Mouse (Mus musculus) macrophage (primary cell): ENCODE measurements around the gene Syt8. TPM values are rescaled to one million over a fixed set of nuclear protein-coding genes. Genes with fewer than 3 reads are reported as not detected.

Experiments
- H3K27ac ChIP-seq: fragments of 350-480 bp; formaldehyde crosslinking; 2 replicates; pipeline ENCODE4 v1.9.0; 2021
- H3K36me3 ChIP-seq: fragments of 350-480 bp; formaldehyde crosslinking; 2 replicates; pipeline ENCODE4 v1.9.0; 2021; ENCODE audit errors: inconsistent target
- H3K4me3 ChIP-seq: fragments of 350-480 bp; formaldehyde crosslinking; 2 replicates; pipeline ENCODE4 v1.9.0; 2021; ENCODE audit errors: inconsistent target
- H3K79me2 ChIP-seq: fragments of 350-480 bp; formaldehyde crosslinking; 2 replicates; pipeline ENCODE4 v1.9.0; 2021; ENCODE audit errors: inconsistent target
- WGBS: methylation state at CpG from one replicate; pipeline ENCODE4 v1.1.7; 2026; ENCODE audit warnings: inconsistent platforms; ENCODE audit not compliant: missing documents; 5-methylcytosine and 5-hydroxymethylcytosine counted together
- polyA plus RNA-seq: library from polyadenylated mRNA; stranded (reverse); fragments of 250-400 nt; gene quantifications from 3 replicates; pipeline ENCODE4 v1.2.4, GENCODE M21; 2018; ENCODE audit warnings: inconsistent platforms
- total RNA-seq, 78 experiments: library from RNA; depleted of rRNA; stranded (reverse); fragments of 250-400 nt; gene quantifications; 1 replicate in 9 of 78; 2 replicates in 24 of 78; 3 replicates in 43 of 78; 4 replicates in 2 of 78; pipeline ENCODE4 v1.2.4; 2018; ENCODE audit warnings: inconsistent platforms in 56 of 78

Syt8 gene
- 100 to 1,000 TPM in 25 of 26 experiments, 10 to 100 TPM in 1; 60.8 to 211 (median 144) TPM for total RNA-seq (2018; cell fraction: chromatin; rRNA removed)
- total RNA-seq (2018; cell fraction: cytosol; rRNA removed): 1 to 10 TPM in 19 of 26 experiments, under 1 TPM in 7; 0.41 to 8.6 (median 1.5) TPM
- total RNA-seq (2018; cell fraction: nucleus; rRNA removed): 100 to 1,000 TPM in 6 of 26 experiments, 10 to 100 TPM in 20; 48.3 to 120 (median 78.4) TPM
- 3.2 to 10.3 TPM (median 4.8 TPM) in 3 replicates for polyA plus RNA-seq

- no peak within 1 kb of the TSS for H3K4me3 ChIP-seq
- no peaks in the 10 kb centered on the region for H3K79me2 ChIP-seq
- no peaks in the 10 kb centered on the region for H3K36me3 ChIP-seq
- 91% methylated on average over 10 of the region's 10 CpGs for WGBS
- no peak within 1 kb of the TSS for H3K27ac ChIP-seq
These were observed at the start of gene Syt8 for GRCm38 (mm10) chr7:142434137-142434865. Gene Syt8 (plus strand): TSS chr7:142434850.

GRCm38 (mm10) chr7:142385742-142386403 is 48.8 kb upstream of the Syt8 start:
- peak overlapping the region; percentile 92 for H3K4me3 ChIP-seq
- 66% methylated on average over 3 of the region's 3 CpGs for WGBS
- peaks cover 93% of the 10 kb centered on the region for H3K79me2 ChIP-seq
- H3K27ac ChIP-seq: peak overlapping the region; percentile 99
- H3K36me3 ChIP-seq: peaks cover 32% of the 10 kb centered on the region

GRCm38 (mm10) chr7:142386621-142387201 is 47.9 kb upstream of the Syt8 start:
- Histone ChIP-seq H3K79me2 (peaks cover 93% of the 10 kb centered on the region), H3K36me3 (peaks cover 25% of the 10 kb centered on the region), H3K4me3 (peak overlapping the region; percentile 92), H3K27ac (peak overlapping the region; percentile 99)
- 8% methylated on average over 6 of the region's 6 CpGs for WGBS

GRCm38 (mm10) chr7:142387419-142388148 is 47.1 kb upstream of the Syt8 start, which contains the start of gene Ctsd:
Gene Ctsd (minus strand): TSS chr7:142388038.
- whole genome bisulfite sequencing: under 1% methylated on average over 41 of the region's 55 CpGs
- Histone ChIP-seq H3K79me2 (peaks cover 93% of the 10 kb centered on the region), H3K4me3 (peak within 1 kb of the TSS; percentile 92), H3K27ac (peak within 1 kb of the TSS; percentile 100), H3K36me3 (peaks cover 16% of the 10 kb centered on the region)

- 90% methylated on average over 1 of the region's 1 CpGs for WGBS
- Histone ChIP-seq H3K27ac (peak overlapping the region; percentile 100), H3K36me3 (peaks cover 10% of the 10 kb centered on the region; the same call in 1 of the 2 replicates), H3K79me2 (peaks cover 90% of the 10 kb centered on the region), H3K4me3 (peak overlapping the region; percentile 5; the same call in 1 of the 2 replicates)
These were observed 46.5 kb upstream of the Syt8 start for GRCm38 (mm10) chr7:142388198-142388597.

- H3K27ac ChIP-seq: peak overlapping the region; percentile 100
- H3K4me3 ChIP-seq: no peak overlapping the region
- H3K36me3 ChIP-seq: peaks cover 5% of the 10 kb centered on the region; the same call in 1 of the 2 replicates
- peaks cover 90% of the 10 kb centered on the region for H3K79me2 ChIP-seq
- WGBS: 100% methylated on average over 2 of the region's 2 CpGs
These were observed 45.9 kb upstream of the Syt8 start for GRCm38 (mm10) chr7:142388740-142389139.

- 37% methylated on average over 3 of the region's 3 CpGs for WGBS
- Histone ChIP-seq H3K4me3 (peak overlapping the region; percentile 58), H3K79me2 (peaks cover 84% of the 10 kb centered on the region), H3K36me3 (no peaks in the 10 kb centered on the region), H3K27ac (peak overlapping the region; percentile 100)
These were observed 44.5 kb upstream of the Syt8 start for GRCm38 (mm10) chr7:142389961-142390650.

- 63% methylated on average over 1 of the region's 3 CpGs for WGBS
- Histone ChIP-seq H3K4me3 (peak overlapping the region; percentile 58), H3K27ac (peak overlapping the region; percentile 100), H3K79me2 (peaks cover 84% of the 10 kb centered on the region), H3K36me3 (no peaks in the 10 kb centered on the region)
These were observed 43.5 kb upstream of the Syt8 start for GRCm38 (mm10) chr7:142391108-142391507.

- Histone ChIP-seq H3K36me3 (no peaks in the 10 kb centered on the region), H3K79me2 (peaks cover 84% of the 10 kb centered on the region), H3K4me3 (peak overlapping the region; percentile 58), H3K27ac (peak overlapping the region; percentile 100)
- 57% methylated on average over 4 of the region's 4 CpGs for WGBS
These were observed 43.0 kb upstream of the Syt8 start for GRCm38 (mm10) chr7:142391609-142392008.

- Histone ChIP-seq H3K79me2 (peaks cover 81% of the 10 kb centered on the region), H3K4me3 (no peak overlapping the region), H3K27ac (peak overlapping the region; percentile 100), H3K36me3 (no peaks in the 10 kb centered on the region)
- WGBS: 0% methylated on average over 4 of the region's 4 CpGs
These were observed 41.5 kb upstream of the Syt8 start for GRCm38 (mm10) chr7:142393191-142393590.

GRCm38 (mm10) chr7:142394261-142395190 is 40.1 kb upstream of the Syt8 start:
- Histone ChIP-seq H3K79me2 (peaks cover 68% of the 10 kb centered on the region), H3K36me3 (no peaks in the 10 kb centered on the region), H3K27ac (peak overlapping the region; percentile 100), H3K4me3 (no peak overlapping the region)
- WGBS: 42% methylated on average over 6 of the region's 6 CpGs

- Histone ChIP-seq H3K36me3 (no peaks in the 10 kb centered on the region), H3K27ac (peak overlapping the region; percentile 100), H3K79me2 (peaks cover 64% of the 10 kb centered on the region), H3K4me3 (no peak overlapping the region)
- 94% methylated on average over 4 of the region's 4 CpGs for WGBS
These were observed 39.2 kb upstream of the Syt8 start for GRCm38 (mm10) chr7:142395472-142395871.

GRCm38 (mm10) chr7:142396611-142397010 is 38.0 kb upstream of the Syt8 start:
- no peaks in the 10 kb centered on the region for H3K36me3 ChIP-seq
- H3K27ac ChIP-seq: peak overlapping the region; percentile 100
- 100% methylated on average over 1 of the region's 1 CpGs for WGBS
- H3K79me2 ChIP-seq: peaks cover 64% of the 10 kb centered on the region
- no peak overlapping the region for H3K4me3 ChIP-seq
